Comparison of ENCODE assay signal across 7 mouse cellular contexts in the genomic region with DNA sequence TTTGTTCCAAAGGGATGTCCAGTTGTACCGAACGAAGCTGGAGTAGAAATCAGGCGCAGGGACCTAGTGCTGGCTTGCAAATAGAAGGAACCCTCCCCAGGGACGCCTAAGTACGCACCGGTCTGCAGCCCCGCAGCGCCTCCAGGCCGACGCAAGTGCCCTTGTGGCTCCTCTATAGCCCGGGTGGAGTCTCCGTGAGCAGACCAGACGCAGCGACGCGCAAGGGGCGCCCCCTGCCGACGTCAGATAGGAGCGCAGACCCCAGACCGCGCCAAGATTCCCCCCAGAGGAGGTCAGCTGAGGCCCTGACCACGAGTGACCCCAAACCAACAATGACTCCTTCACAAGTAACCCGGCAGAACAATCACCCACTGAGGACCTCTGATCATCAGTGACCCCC.
DNase-seq lines count a peak whose midpoint lies in the region; ATAC-seq and TF ChIP-seq lines count a peak whose summit lies in the region.

No protein-coding gene starts in this region.

- H3K4me2 ChIP-seq in forebrain, embryonic 16.5 days (ENCODE audit: low read length), result no peak overlapping the region
- 0 out of 2 replicates have a peak overlapping the region, but pooled peaks have one; percentile 29 for H3K4me2 ChIP-seq in hindbrain, embryonic 14.5 days (replicated peaks)

- no peak overlapping the region for H3K27ac ChIP-seq in cerebellum, adult 2 months (ENCODE audit: insufficient read depth, low read length)
- H3K27ac ChIP-seq in forebrain, embryonic 16.5 days (ENCODE audit: low read length), result no peak overlapping the region
- no peak overlapping the region for H3K27ac ChIP-seq in hindbrain, embryonic 14.5 days

- WGBS in cerebellum, adult 2 months, result under 1% methylated on average over 24 of the region's 24 CpGs
- WGBS in forebrain, embryonic 16.5 days, result 0% methylated on average over 24 of the region's 24 CpGs
- under 1% methylated on average over 23 of the region's 24 CpGs for WGBS in hindbrain, embryonic 14.5 days

- no peaks in the 10 kb centered on the region for H3K27me3 ChIP-seq in cerebellum, adult 2 months (ENCODE audit: control insufficient read depth, insufficient read depth, low read length)
- H3K27me3 ChIP-seq in forebrain, embryonic 16.5 days (replicated peaks; ENCODE audit: control insufficient read depth, insufficient read depth, low read length), result peaks cover 67% of the 10 kb centered on the region
- H3K27me3 ChIP-seq in hindbrain, embryonic 14.5 days (ENCODE audit: control insufficient read depth, insufficient read depth, low read length), result peaks cover 67% of the 10 kb centered on the region

- peak; percentile 68 for DNase-seq in R1 (ENCODE audit: low read depth, low spot score)
- DNase-seq in cerebellum, adult 2 months, result peak; percentile 86 to 91
- DNase-seq in hindbrain, embryonic 14.5 days (ENCODE audit: low spot score), result peak; percentile 72
- DNase-seq in left cerebral cortex, adult 18-20 months (ENCODE audit: low spot score in 2 of 2), result peak; percentile 21 to 46
- peak; percentile 73 for DNase-seq in right cerebral cortex, postnatal 4 days

- no peaks in the 10 kb centered on the region for H3K9me3 ChIP-seq in forebrain, embryonic 16.5 days (ENCODE audit: control insufficient read depth, low read length)
- no peaks in the 10 kb centered on the region for H3K9me3 ChIP-seq in hindbrain, embryonic 14.5 days (ENCODE audit: control insufficient read depth, low read length)

- H3K4me1 ChIP-seq in cerebellum, adult 2 months (ENCODE audit: control insufficient read depth, insufficient read depth, low read length), result peaks cover 8% of the 10 kb centered on the region; the same call in 1 of the 2 replicates
- H3K4me1 ChIP-seq in forebrain, embryonic 16.5 days (replicated peaks; ENCODE audit: control insufficient read depth, insufficient read depth, low read length), result peaks cover 3% of the 10 kb centered on the region; the same call in 1 of the 2 replicates
- 0 out of 2 replicates have a peak, but pooled peaks cover 14% of the 10 kb centered on the region for H3K4me1 ChIP-seq in hindbrain, embryonic 14.5 days (replicated peaks; ENCODE audit: control insufficient read depth, insufficient read depth, low read length)

- peak; percentile 89 for TF ChIP-seq CTCF in cerebellum, adult 2 months (IDR thresholded peaks at IDR 0.05; ENCODE audit: borderline replicate concordance, insufficient read depth, low read depth, low read length)

- H3K36me3 ChIP-seq in forebrain, embryonic 16.5 days (ENCODE audit: control insufficient read depth, insufficient read depth), result no peaks in the 10 kb centered on the region
- no peaks in the 10 kb centered on the region for H3K36me3 ChIP-seq in hindbrain, embryonic 14.5 days (replicated peaks; ENCODE audit: control insufficient read depth, insufficient read depth)

- 0 out of 2 replicates have a peak, but pooled peaks have one; percentile 17 for TF ChIP-seq POLR2A in cerebellum, adult 2 months (IDR thresholded peaks at IDR 0.05; ENCODE audit: borderline replicate concordance, insufficient read depth, low read length)

- H3K4me3 ChIP-seq in cerebellum, adult 2 months (replicated peaks; ENCODE audit: insufficient read depth, low read depth, low read length), result peak overlapping the region; percentile 44
- peak overlapping the region; percentile 17; the same call in 1 of the 2 replicates for H3K4me3 ChIP-seq in forebrain, embryonic 16.5 days (replicated peaks; ENCODE audit: low read length)
- 0 out of 2 replicates have a peak overlapping the region, but pooled peaks have one; percentile 6 for H3K4me3 ChIP-seq in hindbrain, embryonic 14.5 days (replicated peaks; ENCODE audit: low read length)

- no peak overlapping the region for H3K9ac ChIP-seq in forebrain, embryonic 16.5 days (replicated peaks; ENCODE audit: low read depth, low read length)
- H3K9ac ChIP-seq in hindbrain, embryonic 14.5 days, result 0 out of 2 replicates have a peak overlapping the region, but pooled peaks have one; percentile 12

- peak; percentile 40; the same call in 1 of the 2 replicates for ATAC-seq in forebrain, embryonic 16.5 days
- 0 out of 2 replicates have a peak, but pooled peaks have one; percentile 41 for ATAC-seq in hindbrain, embryonic 14.5 days (ENCODE audit: low FRiP score)
- peak; percentile 89 for ATAC-seq in megakaryocyte progenitor cell, adult 5-6 weeks (replicated peaks; ENCODE audit: poor library complexity)

Comparison
In these comparisons a context has a peak if more than half of its experiments do, and no peak if none do; other contexts are left out.
1. DNase-seq: peak in every context shown above with its lines; median percentile 88 in cerebellum, adult 2 months; 73 in right cerebral cortex, postnatal 4 days; 72 in hindbrain, embryonic 14.5 days; 68 in R1; 34 in left cerebral cortex, adult 18-20 months.